Mouse (Mus musculus) c-Kit-positive CD71-positive TER-119-negative erythroid progenitor cells, embryonic 14.5 days (primary cell): ENCODE data around the gene Samd4b.
A peak's percentile ranks its signal among the peaks of the same experiment; 100 is the strongest.
"Not testable (repeated sequence)": the region's sequence is repeated elsewhere in the genome, so short reads cannot be mapped to it uniquely, and the experiment has no call there.

Experiments
- DNase-seq: peaks from one replicate; pipeline ENCODE4 v3.0.0-alpha.2; 2013; ENCODE audit warnings: low read depth

Samd4b gene

GRCm38 (mm10) chr7:28561967-28562366 lies 36.0 kb downstream of the Samd4b start:
- DNase-seq = no peak

- no peak for DNase-seq
Measured at GRCm38 (mm10) chr7:28560856-28561255, 37.1 kb downstream of the Samd4b start.

- DNase-seq = no peak
Measured at GRCm38 (mm10) chr7:28558486-28558885, 39.5 kb downstream of the Samd4b start.

- DNase-seq = no peak
Measured at GRCm38 (mm10) chr7:28557708-28558107, 40.2 kb downstream of the Samd4b start.

- no peak for DNase-seq
Measured at GRCm38 (mm10) chr7:28557069-28557468, 40.9 kb downstream of the Samd4b start.

GRCm38 (mm10) chr7:28555939-28556535 lies 41.9 kb downstream of the Samd4b start:
- DNase-seq = no peak

GRCm38 (mm10) chr7:28553076-28553475 lies 44.9 kb downstream of the Samd4b start:
- no peak for DNase-seq

- no peak for DNase-seq
Measured at GRCm38 (mm10) chr7:28547628-28548027, 50.3 kb downstream of the Samd4b start.

- no peak for DNase-seq
Measured at GRCm38 (mm10) chr7:28547154-28547553, 50.8 kb downstream of the Samd4b start, which contains the start of gene Nccrp1. Gene Nccrp1, minus strand, starts transcription at chr7:28547254.

- DNase-seq = no peak
Measured at GRCm38 (mm10) chr7:28546649-28547048, 51.3 kb downstream of the Samd4b start.

GRCm38 (mm10) chr7:28545891-28546210 lies 52.1 kb downstream of the Samd4b start:
- DNase-seq = no peak

- no peak for DNase-seq
Measured at GRCm38 (mm10) chr7:28545048-28545890, 52.7 kb downstream of the Samd4b start.

- DNase-seq = no peak
Measured at GRCm38 (mm10) chr7:28544051-28544601, 53.8 kb downstream of the Samd4b start.

GRCm38 (mm10) chr7:28540526-28540925 lies 57.4 kb downstream of the Samd4b start, which contains the start of gene Sycn:
Gene Sycn, plus strand, starts transcription at chr7:28540885.
- DNase-seq = no peak

- not testable (repeated sequence) for DNase-seq
Measured at GRCm38 (mm10) chr7:28538886-28539285, 59.1 kb downstream of the Samd4b start.

GRCm38 (mm10) chr7:28532005-28532404 lies 65.9 kb downstream of the Samd4b start:
- DNase-seq = no peak

- DNase-seq = peak; percentile 61
Measured at GRCm38 (mm10) chr7:28527922-28528719, 69.8 kb downstream of the Samd4b start.

GRCm38 (mm10) chr7:28522536-28522935 lies 75.4 kb downstream of the Samd4b start, which contains the start of gene Ifnl3:
Gene Ifnl3, plus strand, starts transcription at chr7:28522836.
- DNase-seq = not testable (repeated sequence)

- no peak for DNase-seq
Measured at GRCm38 (mm10) chr7:28511441-28511840, 86.5 kb downstream of the Samd4b start.

- not testable (repeated sequence) for DNase-seq
Measured at GRCm38 (mm10) chr7:28510405-28510974, 87.5 kb downstream of the Samd4b start, which contains the start of gene Ifnl2. Gene Ifnl2, minus strand, starts transcription at chr7:28510455.

GRCm38 (mm10) chr7:28509121-28509520 lies 88.8 kb downstream of the Samd4b start:
- DNase-seq = not testable (repeated sequence)

GRCm38 (mm10) chr7:28505585-28505984 lies 92.4 kb downstream of the Samd4b start:
- DNase-seq = peak; percentile 6
